Mouse (Mus musculus) neural tube, embryonic 12.5 days (tissue): ENCODE data around the gene Plod2. TPM values are rescaled to one million over a fixed set of nuclear protein-coding genes. Genes with fewer than 3 reads are reported as not detected.

ENCODE experiments used
- ATAC-seq: fragments of 200-750 bp; cut with Nextera tagmentation; 2 replicates; pipeline ENCODE4 v1.8.0; 2017; ENCODE audit warnings: low read depth, mild to moderate bottlenecking, moderate TSS enrichment, moderate library complexity; ENCODE audit not compliant: low FRiP score
- H3K27ac ChIP-seq: fragments of 300-500 bp; sonication (generic); 2 replicates; pipeline ENCODE4 v1.5.1; 2016
- H3K27me3 ChIP-seq: fragments of 300-500 bp; sonication (generic); replicated peaks from 2 replicates; pipeline ENCODE4 v1.6.1; 2016; ENCODE audit warnings: mild to moderate bottlenecking
- H3K36me3 ChIP-seq: fragments of 300-500 bp; sonication (generic); 2 replicates; pipeline ENCODE4 v1.6.1; 2016; ENCODE audit warnings: mild to moderate bottlenecking
- H3K4me1 ChIP-seq: fragments of 300-500 bp; sonication (generic); 2 replicates; pipeline ENCODE4 v1.6.1; 2016
- H3K4me2 ChIP-seq: fragments of 300-500 bp; sonication (generic); replicated peaks from 2 replicates; pipeline ENCODE4 v1.6.1; 2016; ENCODE audit warnings: mild to moderate bottlenecking
- H3K4me3 ChIP-seq: fragments of 300-500 bp; sonication (generic); 2 replicates; pipeline ENCODE4 v1.5.1; 2016
- H3K9ac ChIP-seq: fragments of 300-500 bp; sonication (generic); 2 replicates; pipeline ENCODE4 v1.6.1; 2016; ENCODE audit warnings: mild to moderate bottlenecking
- H3K9me3 ChIP-seq: fragments of 300-500 bp; sonication (generic); 2 replicates; pipeline ENCODE4 v1.6.1; 2016; ENCODE audit warnings: mild to moderate bottlenecking
- WGBS: fragments of 180-500 bp; shearing (Covaris S2); methylation state at CpG from one replicate; pipeline ENCODE4 v1.1.7; 2016; 5-methylcytosine and 5-hydroxymethylcytosine counted together
- polyA plus RNA-seq: library from polyadenylated mRNA; unstranded; fragments of >200 nt; fragmentation: Nextera tagmentation; extraction: Ambion mirVana; gene quantifications from 2 replicates; pipeline ENCODE4 v1.2.1, GENCODE M21; 2016

Plod2 gene
- polyA plus RNA-seq, 1 experiment from 2014 or later, result 32.8 TPM

- H3K4me2 ChIP-seq, result no peak overlapping the region
- H3K9me3 ChIP-seq, result no peaks in the 10 kb centered on the region
- peaks cover 5% of the 10 kb centered on the region; the same call in 1 of the 2 replicates for H3K4me1 ChIP-seq
- H3K27me3 ChIP-seq, result no peaks in the 10 kb centered on the region
- WGBS, result 96% methylated on average over 5 of the region's 5 CpGs
- no peak overlapping the region for H3K27ac ChIP-seq
- no peak overlapping the region for H3K4me3 ChIP-seq
- peaks cover 13% of the 10 kb centered on the region for H3K36me3 ChIP-seq
- ATAC-seq, result no peak
- no peak overlapping the region for H3K9ac ChIP-seq
Measured at GRCm38 (mm10) chr9:92589021-92589420, 47.0 kb downstream of the Plod2 start.

GRCm38 (mm10) chr9:92591482-92591881 lies 49.5 kb downstream of the Plod2 start:
- Histone ChIP-seq H3K27me3 (no peaks in the 10 kb centered on the region), H3K9me3 (no peaks in the 10 kb centered on the region), H3K4me3 (no peak overlapping the region), H3K27ac (no peak overlapping the region), H3K4me2 (no peak overlapping the region), H3K4me1 (peaks cover 5% of the 10 kb centered on the region; the same call in 1 of the 2 replicates), H3K36me3 (peaks cover 9% of the 10 kb centered on the region), H3K9ac (no peak overlapping the region)
- WGBS, result 62% methylated on average over 5 of the region's 5 CpGs
- no peak for ATAC-seq

GRCm38 (mm10) chr9:92592757-92593156 lies 50.7 kb downstream of the Plod2 start:
- Histone ChIP-seq H3K9ac (no peak overlapping the region), H3K4me3 (no peak overlapping the region), H3K36me3 (0 out of 2 replicates have a peak, but pooled peaks cover 3% of the 10 kb centered on the region), H3K27ac (no peak overlapping the region), H3K9me3 (no peaks in the 10 kb centered on the region), H3K27me3 (no peaks in the 10 kb centered on the region), H3K4me2 (no peak overlapping the region), H3K4me1 (peaks cover 5% of the 10 kb centered on the region; the same call in 1 of the 2 replicates)
- no peak for ATAC-seq
- 91% methylated on average over 8 of the region's 8 CpGs for WGBS

GRCm38 (mm10) chr9:92594491-92594890 lies 52.5 kb downstream of the Plod2 start:
- H3K4me3 ChIP-seq, result no peak overlapping the region
- H3K27me3 ChIP-seq, result no peaks in the 10 kb centered on the region
- H3K9me3 ChIP-seq, result no peaks in the 10 kb centered on the region
- H3K9ac ChIP-seq, result no peak overlapping the region
- 89% methylated on average over 6 of the region's 6 CpGs for WGBS
- H3K36me3 ChIP-seq, result no peaks in the 10 kb centered on the region
- H3K4me1 ChIP-seq, result peaks cover 5% of the 10 kb centered on the region; the same call in 1 of the 2 replicates
- no peak for ATAC-seq
- H3K27ac ChIP-seq, result no peak overlapping the region
- H3K4me2 ChIP-seq, result no peak overlapping the region

GRCm38 (mm10) chr9:92595296-92595695 lies 53.3 kb downstream of the Plod2 start:
- WGBS, result 95% methylated on average over 4 of the region's 4 CpGs
- no peak overlapping the region for H3K9ac ChIP-seq
- H3K9me3 ChIP-seq, result no peaks in the 10 kb centered on the region
- no peak overlapping the region for H3K4me2 ChIP-seq
- no peaks in the 10 kb centered on the region for H3K27me3 ChIP-seq
- H3K4me3 ChIP-seq, result no peak overlapping the region
- no peak for ATAC-seq
- H3K36me3 ChIP-seq, result no peaks in the 10 kb centered on the region
- no peak overlapping the region for H3K27ac ChIP-seq
- peaks cover 5% of the 10 kb centered on the region; the same call in 1 of the 2 replicates for H3K4me1 ChIP-seq

GRCm38 (mm10) chr9:92596916-92597547 lies 55.0 kb downstream of the Plod2 start:
- no peak overlapping the region for H3K4me2 ChIP-seq
- H3K4me1 ChIP-seq, result no peaks in the 10 kb centered on the region
- H3K27me3 ChIP-seq, result no peaks in the 10 kb centered on the region
- no peak overlapping the region for H3K27ac ChIP-seq
- no peaks in the 10 kb centered on the region for H3K9me3 ChIP-seq
- no peak overlapping the region for H3K4me3 ChIP-seq
- no peak overlapping the region for H3K9ac ChIP-seq
- WGBS, result 93% methylated on average over 9 of the region's 9 CpGs
- H3K36me3 ChIP-seq, result no peaks in the 10 kb centered on the region
- no peak for ATAC-seq

- no peak overlapping the region for H3K9ac ChIP-seq
- ATAC-seq, result no peak
- no peaks in the 10 kb centered on the region for H3K4me1 ChIP-seq
- no peaks in the 10 kb centered on the region for H3K36me3 ChIP-seq
- H3K27me3 ChIP-seq, result no peaks in the 10 kb centered on the region
- no peak overlapping the region for H3K4me3 ChIP-seq
- H3K4me2 ChIP-seq, result no peak overlapping the region
- WGBS, result 43% methylated on average over 11 of the region's 11 CpGs
- no peak overlapping the region for H3K27ac ChIP-seq
- no peaks in the 10 kb centered on the region for H3K9me3 ChIP-seq
Measured at GRCm38 (mm10) chr9:92597776-92598175, 55.8 kb downstream of the Plod2 start.

- Histone ChIP-seq H3K27me3 (no peaks in the 10 kb centered on the region), H3K4me3 (no peak overlapping the region), H3K9ac (no peak overlapping the region), H3K9me3 (no peaks in the 10 kb centered on the region), H3K27ac (no peak overlapping the region), H3K4me2 (no peak overlapping the region), H3K4me1 (no peaks in the 10 kb centered on the region), H3K36me3 (no peaks in the 10 kb centered on the region)
- WGBS, result 88% methylated on average over 15 of the region's 15 CpGs
- ATAC-seq, result no peak
Measured at GRCm38 (mm10) chr9:92599940-92600538, 58.0 kb downstream of the Plod2 start.

GRCm38 (mm10) chr9:92601551-92601950 lies 59.5 kb downstream of the Plod2 start:
- WGBS, result 82% methylated on average over 5 of the region's 5 CpGs
- no peaks in the 10 kb centered on the region for H3K4me1 ChIP-seq
- no peak overlapping the region for H3K4me3 ChIP-seq
- H3K4me2 ChIP-seq, result no peak overlapping the region
- no peaks in the 10 kb centered on the region for H3K9me3 ChIP-seq
- no peaks in the 10 kb centered on the region for H3K36me3 ChIP-seq
- no peak for ATAC-seq
- no peak overlapping the region for H3K27ac ChIP-seq
- H3K27me3 ChIP-seq, result no peaks in the 10 kb centered on the region
- H3K9ac ChIP-seq, result no peak overlapping the region

GRCm38 (mm10) chr9:92603541-92603940 lies 61.5 kb downstream of the Plod2 start:
- H3K27me3 ChIP-seq, result no peaks in the 10 kb centered on the region
- 79% methylated on average over 4 of the region's 4 CpGs for WGBS

GRCm38 (mm10) chr9:92610628-92611267 lies 68.7 kb downstream of the Plod2 start:
- ATAC-seq, result 0 out of 2 replicates have a peak, but pooled peaks have one; percentile 37
- 68% methylated on average over 9 of the region's 9 CpGs for WGBS

More at GRCm38 (mm10) chr9:92603541-92603940, 61.5 kb downstream of the Plod2 start:
- no peak overlapping the region for H3K9ac ChIP-seq
- no peak overlapping the region for H3K27ac ChIP-seq
- H3K4me3 ChIP-seq, result no peak overlapping the region
- no peak overlapping the region for H3K4me2 ChIP-seq
- ATAC-seq, result no peak
- no peaks in the 10 kb centered on the region for H3K4me1 ChIP-seq
- H3K9me3 ChIP-seq, result no peaks in the 10 kb centered on the region
- H3K36me3 ChIP-seq, result no peaks in the 10 kb centered on the region

GRCm38 (mm10) chr9:92612641-92613040 lies 70.6 kb downstream of the Plod2 start:
- Histone ChIP-seq H3K27me3 (no peaks in the 10 kb centered on the region), H3K4me1 (no peaks in the 10 kb centered on the region), H3K9me3 (no peaks in the 10 kb centered on the region), H3K27ac (no peak overlapping the region), H3K9ac (no peak overlapping the region), H3K36me3 (no peaks in the 10 kb centered on the region), H3K4me2 (no peak overlapping the region), H3K4me3 (no peak overlapping the region)
- ATAC-seq, result no peak
- WGBS, result 91% methylated on average over 15 of the region's 15 CpGs

More at GRCm38 (mm10) chr9:92610628-92611267, 68.7 kb downstream of the Plod2 start:
- no peak overlapping the region for H3K9ac ChIP-seq
- no peak overlapping the region for H3K4me3 ChIP-seq
- no peak overlapping the region for H3K4me2 ChIP-seq
- H3K27ac ChIP-seq, result no peak overlapping the region
- H3K27me3 ChIP-seq, result no peaks in the 10 kb centered on the region
- H3K4me1 ChIP-seq, result no peaks in the 10 kb centered on the region
- no peaks in the 10 kb centered on the region for H3K9me3 ChIP-seq
- no peaks in the 10 kb centered on the region for H3K36me3 ChIP-seq
